ENCODE assay signal across 8 mouse cellular contexts in the genomic region with DNA sequence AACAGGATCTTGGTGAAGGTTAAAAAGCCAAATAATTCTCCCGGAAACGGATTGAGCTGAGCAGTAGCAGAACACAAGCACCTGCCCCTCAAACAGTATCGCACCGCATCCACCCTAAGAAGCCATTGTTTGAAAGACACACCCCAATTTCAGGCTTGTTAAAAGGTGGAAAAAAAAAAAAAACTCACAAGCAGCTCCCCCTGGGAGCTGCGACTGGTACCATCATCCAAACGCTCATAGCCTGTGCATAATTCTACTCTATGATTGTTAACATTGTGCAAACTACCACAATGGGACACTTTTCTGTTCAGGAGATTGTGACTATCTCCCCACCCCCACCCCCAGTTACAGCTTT. TPM values are rescaled to one million over a fixed set of nuclear protein-coding genes. Genes with fewer than 3 reads are reported as not detected.
DNase-seq lines count a peak whose midpoint lies in the region; ATAC-seq and TF ChIP-seq lines count a peak whose summit lies in the region.

No protein-coding gene starts in this region.

- H3K27me3 ChIP-seq in heart, adult 2 months (ENCODE audit: control insufficient read depth, insufficient read depth, low read length) = no peaks in the 10 kb centered on the region
- no peaks in the 10 kb centered on the region; the same call in 1 of the 2 replicates for H3K27me3 ChIP-seq in E14TG2a.4 (ENCODE audit: insufficient read depth, low read length)
- no peaks in the 10 kb centered on the region for H3K27me3 ChIP-seq in forebrain, embryonic 16.5 days (replicated peaks; ENCODE audit: control insufficient read depth, insufficient read depth, low read length)
- H3K27me3 ChIP-seq in liver, postnatal 0 days (ENCODE audit: insufficient read depth, low read length) = no peaks in the 10 kb centered on the region

- no peaks in the 10 kb centered on the region for H3K9me3 ChIP-seq in E14TG2a.4 (ENCODE audit: low read length)
- H3K9me3 ChIP-seq in forebrain, embryonic 16.5 days (ENCODE audit: control insufficient read depth, low read length) = no peaks in the 10 kb centered on the region
- H3K9me3 ChIP-seq in liver, postnatal 0 days (ENCODE audit: low read length) = no peaks in the 10 kb centered on the region

- intact Hi-C loops in heart, adult 2 months (cut with DNase I) = loop anchor here (2.0 kb wide), 2 partner anchors 15 kb away; partner anchors contain the start of genes Mrpl44 and Wdfy1

- TF ChIP-seq CTCF in heart, adult 2 months (IDR thresholded peaks at IDR 0.05) = no peak
- no peak for TF ChIP-seq CTCF in E14TG2a.4 (conservative IDR thresholded peaks at IDR 0.05; ENCODE audit: low read length)
- TF ChIP-seq CTCF in liver, postnatal 0 days (IDR thresholded peaks at IDR 0.05; ENCODE audit: low read depth) = no peak

- H3K4me1 ChIP-seq in heart, adult 2 months (ENCODE audit: control insufficient read depth, insufficient read depth, low read length) = peaks cover 5% of the 10 kb centered on the region
- peaks cover 11% of the 10 kb centered on the region for H3K4me1 ChIP-seq in E14TG2a.4 (replicated peaks; ENCODE audit: low read depth, low read length)
- peaks cover 25% of the 10 kb centered on the region for H3K4me1 ChIP-seq in forebrain, embryonic 16.5 days (replicated peaks; ENCODE audit: control insufficient read depth, insufficient read depth, low read length)
- H3K4me1 ChIP-seq in liver, postnatal 0 days (ENCODE audit: insufficient read depth) = peaks cover 24% of the 10 kb centered on the region

- 4% methylated on average over 6 of the region's 6 CpGs for WGBS in heart, adult 2 months
- WGBS in forebrain, embryonic 16.5 days = 1% methylated on average over 6 of the region's 6 CpGs
- WGBS in liver, postnatal 0 days (ENCODE audit: insufficient replicate concordance) = 1% methylated on average over 6 of the region's 6 CpGs

- DNase-seq in heart, adult 2 months = no peak
- DNase-seq in heart, adult 11 months = no peak
- no peak for DNase-seq in liver, postnatal 0 days
- no peak for DNase-seq in right cerebral cortex, postnatal 36 days (ENCODE audit: low spot score in 2 of 2)
- no peak for DNase-seq in urinary bladder, postnatal 10 days (ENCODE audit: low spot score)
- DNase-seq in left cerebral cortex, adult 18-20 months (ENCODE audit: low spot score in 2 of 2) = no peak

- TF ChIP-seq EP300 in heart, adult 2 months (IDR thresholded peaks at IDR 0.05; ENCODE audit: insufficient read depth, low read depth, low read length) = no peak
- TF ChIP-seq EP300 in liver, postnatal 0 days (IDR thresholded peaks at IDR 0.05; ENCODE audit: low read depth) = no peak

- ATAC-seq in forebrain, embryonic 16.5 days = peak; percentile 46
- ATAC-seq in liver, postnatal 0 days = peak; percentile 8; the same call in 1 of the 2 replicates

- H3K79me2 ChIP-seq in heart, adult 2 months (replicated peaks; ENCODE audit: control insufficient read depth, insufficient read depth, low read length) = peaks cover 6% of the 10 kb centered on the region

- H3K36me3 ChIP-seq in heart, adult 2 months (ENCODE audit: control insufficient read depth, insufficient read depth, low read length) = no peaks in the 10 kb centered on the region; the same call in 1 of the 2 replicates
- H3K36me3 ChIP-seq in E14TG2a.4 (ENCODE audit: insufficient read depth, low read length) = no peaks in the 10 kb centered on the region
- no peaks in the 10 kb centered on the region for H3K36me3 ChIP-seq in forebrain, embryonic 16.5 days (ENCODE audit: control insufficient read depth, insufficient read depth)
- no peaks in the 10 kb centered on the region for H3K36me3 ChIP-seq in liver, postnatal 0 days (replicated peaks; ENCODE audit: insufficient read depth, low read length)

- no peak overlapping the region for H3K27ac ChIP-seq in heart, adult 2 months
- H3K27ac ChIP-seq in forebrain, embryonic 16.5 days (ENCODE audit: low read length) = no peak overlapping the region
- peak overlapping the region; percentile 55; the same call in 1 of the 2 replicates for H3K27ac ChIP-seq in liver, postnatal 0 days (ENCODE audit: low read depth)

- peak overlapping the region; percentile 97 for H3K4me3 ChIP-seq in heart, adult 2 months
- peak overlapping the region; percentile 89 for H3K4me3 ChIP-seq in E14TG2a.4 (replicated peaks; ENCODE audit: low read length)
- H3K4me3 ChIP-seq in forebrain, embryonic 16.5 days (replicated peaks; ENCODE audit: low read length) = peak overlapping the region; percentile 89
- H3K4me3 ChIP-seq in liver, postnatal 0 days (ENCODE audit: low read depth, low read length) = peak overlapping the region; percentile 97

- no peak for TF ChIP-seq POLR2A in heart, adult 2 months (IDR thresholded peaks at IDR 0.05; ENCODE audit: insufficient read depth, low read depth, low read length)

- H3K9ac ChIP-seq in heart, adult 2 months (ENCODE audit: low read depth, low read length) = no peak overlapping the region
- peak overlapping the region; percentile 94 for H3K9ac ChIP-seq in forebrain, embryonic 16.5 days (replicated peaks; ENCODE audit: low read depth, low read length)
- H3K9ac ChIP-seq in liver, postnatal 0 days (replicated peaks) = peak overlapping the region; percentile 91

- H3K4me2 ChIP-seq in forebrain, embryonic 16.5 days (ENCODE audit: low read length) = peak overlapping the region; percentile 92
- H3K4me2 ChIP-seq in liver, postnatal 0 days (ENCODE audit: low read depth, low read length) = peak overlapping the region; percentile 95

RNA-seq across cellular contexts. Expression of gene Mrpl44, which starts 13.9 kb away (rescaled TPM):
- 10 to 100 TPM; 61.5 to 66.6 TPM for total RNA-seq in heart, adult 2 months (2021)
- polyA plus RNA-seq in heart, adult 2 months (2012; rRNA removed) = 29.4 and 34.1 TPM in 2 replicates
- 44.3 TPM in 2 replicates for polyA plus RNA-seq in forebrain, embryonic 16.5 days (2015; fragmentation: Nextera tagmentation; extraction: Ambion mirVana)
- 22.2 and 22.7 TPM in 2 replicates for polyA plus RNA-seq in liver, postnatal 0 days (2015; fragmentation: Nextera tagmentation; extraction: Ambion mirVana)
- total RNA-seq in left cerebral cortex, adult 18-20 months (2021) = 10 to 100 TPM; 29.3 to 33.2 TPM

RNA-seq across cellular contexts. Expression of gene Wdfy1, which starts 14.0 kb away (rescaled TPM):
- total RNA-seq in heart, adult 2 months (2021) = 10 to 100 TPM; 14.0 to 14.9 TPM
- polyA plus RNA-seq in heart, adult 2 months (2012; rRNA removed) = 15.8 and 23.5 TPM in 2 replicates
- polyA plus RNA-seq in forebrain, embryonic 16.5 days (2015; fragmentation: Nextera tagmentation; extraction: Ambion mirVana) = 77.5 and 88.1 TPM in 2 replicates
- 15.7 and 17.2 TPM in 2 replicates for polyA plus RNA-seq in liver, postnatal 0 days (2015; fragmentation: Nextera tagmentation; extraction: Ambion mirVana)
- 10 to 100 TPM; 39.1 to 43.4 TPM for total RNA-seq in left cerebral cortex, adult 18-20 months (2021)
